Mouse (Mus musculus) urinary bladder, postnatal 4 days (tissue): ENCODE data around the gene Gm2004.
"Not testable (repeated sequence)": the region's sequence is repeated elsewhere in the genome, so short reads cannot be mapped to it uniquely, and the experiment has no call there.

ENCODE experiments used
- DNase-seq, 2 experiments: peaks; one replicate each; pipeline ENCODE4 v3.0.0; 2021 to 2022; ENCODE audit warnings: low spot score in 2 of 2

The Gm2004 gene

GRCm38 (mm10) chr2:176149725-176150124 lies at the start of gene Gm2004:
Gm2004 (minus strand) TSS chr2:176149825.
- not testable (repeated sequence) for DNase-seq
